Mouse (Mus musculus): ENCODE results near the gene Pdcl2.

GRCm38 (mm10) chr5:76351537-76351936 is 20.6 kb upstream of the Pdcl2 start:
- TF ChIP-seq CTCF (IDR thresholded peaks at IDR 0.05; ENCODE audit: extremely low read depth, insufficient read depth, low read length) (no peak), POLR2A (IDR thresholded peaks at IDR 0.05; ENCODE audit: extremely low read depth, insufficient read depth, low read length) (no peak)
